Mouse (Mus musculus) liver, embryonic 16.5 days (tissue): ENCODE measurements around the gene Hic1. TPM values are rescaled to one million over a fixed set of nuclear protein-coding genes. Genes with fewer than 3 reads are reported as not detected.

Experiments used
- ATAC-seq: fragments of 200-750 bp; cut with Nextera tagmentation; 2 replicates; pipeline ENCODE4 v1.8.0; 2017; ENCODE audit warnings: low read depth, mild to moderate bottlenecking, moderate number of reproducible peaks, moderate library complexity
- H3K27ac ChIP-seq: fragments of 300-500 bp; sonication (generic); 2 replicates; pipeline ENCODE4 v1.5.1; 2014; ENCODE audit warnings: mild to moderate bottlenecking, low read length
- H3K27me3 ChIP-seq: fragments of 300-500 bp; sonication (generic); 2 replicates; pipeline ENCODE4 v1.6.1; 2014; ENCODE audit warnings: low read depth, low read length, mixed read lengths; ENCODE audit not compliant: control insufficient read depth, insufficient read depth
- H3K36me3 ChIP-seq: fragments of 300-500 bp; sonication (generic); 2 replicates; pipeline ENCODE4 v1.6.1; 2014; ENCODE audit warnings: mild to moderate bottlenecking; ENCODE audit not compliant: control insufficient read depth, insufficient read depth
- H3K4me1 ChIP-seq: fragments of 300-500 bp; sonication (generic); 2 replicates; pipeline ENCODE4 v1.6.1; 2014; ENCODE audit warnings: low read depth, low read length, mixed read lengths; ENCODE audit not compliant: control insufficient read depth
- H3K4me2 ChIP-seq: fragments of 300-500 bp; sonication (generic); 2 replicates; pipeline ENCODE4 v1.6.1; 2014; ENCODE audit warnings: low read depth, low read length, mixed read lengths
- H3K4me3 ChIP-seq: fragments of 300-500 bp; sonication (generic); 2 replicates; pipeline ENCODE4 v1.5.1; 2014; ENCODE audit warnings: low read depth, mild to moderate bottlenecking, low read length
- H3K9ac ChIP-seq: fragments of 300-500 bp; sonication (generic); 2 replicates; pipeline ENCODE4 v1.6.1; 2014; ENCODE audit warnings: low read depth, low read length
- H3K9me3 ChIP-seq: fragments of 300-500 bp; sonication (generic); replicated peaks from 2 replicates; pipeline ENCODE4 v1.6.1; 2016; ENCODE audit warnings: low read length; ENCODE audit not compliant: control insufficient read depth
- WGBS: fragments of 180-500 bp; shearing (Covaris S2); extraction: QIAGEN DNeasy Blood & Tissue Kit; methylation state at CpG from one replicate; pipeline ENCODE4 v1.1.7; 2014; ENCODE audit not compliant: insufficient replicate concordance; 5-methylcytosine and 5-hydroxymethylcytosine counted together
- polyA plus RNA-seq: library from polyadenylated mRNA; unstranded; fragments of >200 nt; fragmentation: Nextera tagmentation; extraction: Ambion mirVana; gene quantifications from 2 replicates; pipeline ENCODE4 v1.2.1, GENCODE M21; 2015

The Hic1 gene
- polyA plus RNA-seq, 1 experiment from 2014 or later: 1.0 TPM

DNA sequence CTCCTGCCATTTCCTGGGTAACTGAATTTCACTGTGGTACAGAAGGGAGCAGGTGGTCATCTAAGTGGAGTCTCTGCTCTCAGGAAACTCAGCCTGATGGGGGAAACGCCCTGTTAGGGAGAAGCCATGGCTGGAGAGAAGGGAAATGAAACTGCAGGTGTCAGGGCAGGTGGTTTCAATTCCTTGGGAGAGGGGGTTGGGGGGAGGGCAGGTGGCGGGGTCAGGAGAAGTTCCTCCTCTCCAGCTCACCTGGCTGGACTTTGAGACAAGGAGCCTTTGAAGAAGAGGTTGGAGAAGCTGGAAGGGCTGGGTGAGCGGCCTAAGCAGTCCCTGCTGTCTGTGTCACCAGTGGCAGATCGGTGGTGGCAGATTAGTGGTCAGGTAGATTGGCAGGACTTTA is 37.0 kb upstream of the Hic1 start:
- Histone ChIP-seq H3K36me3 (no peaks in the 10 kb centered on the region), H3K9me3 (no peaks in the 10 kb centered on the region), H3K27me3 (no peaks in the 10 kb centered on the region), H3K27ac (no peak overlapping the region), H3K9ac (no peak overlapping the region), H3K4me3 (no peak overlapping the region), H3K4me1 (peaks cover 33% of the 10 kb centered on the region), H3K4me2 (no peak overlapping the region)
- ATAC-seq: no peak
- WGBS: 74% methylated on average over 4 of the region's 4 CpGs

DNA sequence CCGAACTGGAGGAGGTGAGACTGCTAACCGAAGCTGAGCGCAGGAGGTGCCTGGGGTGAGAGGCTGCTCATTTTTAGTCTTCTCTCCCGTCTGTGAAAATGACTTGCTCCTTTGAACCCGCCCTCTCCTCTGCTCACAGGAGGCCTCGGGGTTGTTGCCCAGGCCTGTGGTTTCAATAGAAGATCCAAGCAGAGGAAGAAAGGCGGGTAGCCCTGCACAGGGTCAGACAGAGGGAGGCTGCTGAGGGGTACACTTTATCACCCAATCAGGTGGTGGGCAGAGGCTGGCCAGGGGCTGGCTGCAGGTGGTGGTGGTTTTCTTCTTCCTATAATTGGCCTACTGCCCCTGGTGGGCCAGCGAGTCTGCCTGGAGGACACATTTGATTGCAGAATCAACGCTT is 35.2 kb upstream of the Hic1 start:
- Histone ChIP-seq H3K27ac (no peak overlapping the region), H3K4me3 (no peak overlapping the region), H3K4me2 (no peak overlapping the region), H3K9me3 (no peaks in the 10 kb centered on the region), H3K27me3 (no peaks in the 10 kb centered on the region), H3K36me3 (no peaks in the 10 kb centered on the region), H3K9ac (no peak overlapping the region), H3K4me1 (peaks cover 14% of the 10 kb centered on the region)
- 31% methylated on average over 9 of the region's 9 CpGs for WGBS
- ATAC-seq: no peak

DNA sequence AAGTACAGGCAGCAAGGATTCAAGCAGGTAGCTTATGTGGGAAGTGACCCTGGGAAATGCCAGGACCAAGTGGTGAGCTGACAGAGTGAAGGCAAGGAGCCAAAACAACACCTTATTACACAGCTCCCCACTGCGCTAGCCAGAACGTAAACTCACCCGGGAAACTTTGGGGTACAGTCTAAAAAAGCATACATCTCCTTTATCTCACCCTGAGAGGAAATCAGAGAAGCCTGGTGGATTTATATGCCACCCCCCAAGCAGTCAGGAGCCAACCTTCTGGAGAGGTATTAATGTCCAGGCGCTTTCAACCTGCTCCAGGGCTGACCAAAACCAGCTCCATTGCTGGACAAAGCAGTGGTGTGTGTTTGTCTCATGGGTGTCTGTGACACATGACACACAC is 34.6 kb upstream of the Hic1 start:
- H3K27ac ChIP-seq: no peak overlapping the region
- no peak overlapping the region for H3K9ac ChIP-seq
- H3K9me3 ChIP-seq: no peaks in the 10 kb centered on the region
- H3K4me2 ChIP-seq: no peak overlapping the region
- WGBS: 73% methylated on average over 4 of the region's 4 CpGs
- no peak overlapping the region for H3K4me3 ChIP-seq
- H3K27me3 ChIP-seq: no peaks in the 10 kb centered on the region
- H3K4me1 ChIP-seq: peaks cover 8% of the 10 kb centered on the region
- ATAC-seq: no peak
- H3K36me3 ChIP-seq: no peaks in the 10 kb centered on the region

DNA sequence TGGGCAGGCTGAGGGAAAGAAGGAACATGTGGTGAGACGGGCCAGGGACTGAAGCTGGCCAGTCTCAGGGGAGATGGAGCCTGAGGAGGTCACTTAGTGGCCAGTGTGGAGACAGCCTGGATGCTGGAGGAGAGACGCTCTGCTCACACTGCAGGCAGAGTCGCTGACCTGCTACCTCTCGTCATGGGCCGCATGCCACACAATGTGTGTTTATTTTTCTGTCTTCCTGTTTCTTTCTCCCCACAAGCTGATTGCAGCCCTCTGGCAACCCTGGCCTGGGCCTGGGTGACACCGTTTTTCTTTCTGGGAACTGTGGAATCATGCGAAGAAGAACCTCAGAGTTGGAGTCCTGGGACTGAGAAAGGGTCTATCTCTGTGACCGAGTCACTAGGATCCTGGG is 32.4 kb upstream of the Hic1 start:
- H3K36me3 ChIP-seq: no peaks in the 10 kb centered on the region
- no peak overlapping the region for H3K4me2 ChIP-seq
- no peak overlapping the region for H3K4me3 ChIP-seq
- WGBS: 54% methylated on average over 8 of the region's 8 CpGs
- no peak for ATAC-seq
- no peaks in the 10 kb centered on the region for H3K9me3 ChIP-seq
- H3K27me3 ChIP-seq: peaks cover 7% of the 10 kb centered on the region
- H3K4me1 ChIP-seq: peaks cover 5% of the 10 kb centered on the region
- H3K9ac ChIP-seq: no peak overlapping the region
- H3K27ac ChIP-seq: no peak overlapping the region

DNA sequence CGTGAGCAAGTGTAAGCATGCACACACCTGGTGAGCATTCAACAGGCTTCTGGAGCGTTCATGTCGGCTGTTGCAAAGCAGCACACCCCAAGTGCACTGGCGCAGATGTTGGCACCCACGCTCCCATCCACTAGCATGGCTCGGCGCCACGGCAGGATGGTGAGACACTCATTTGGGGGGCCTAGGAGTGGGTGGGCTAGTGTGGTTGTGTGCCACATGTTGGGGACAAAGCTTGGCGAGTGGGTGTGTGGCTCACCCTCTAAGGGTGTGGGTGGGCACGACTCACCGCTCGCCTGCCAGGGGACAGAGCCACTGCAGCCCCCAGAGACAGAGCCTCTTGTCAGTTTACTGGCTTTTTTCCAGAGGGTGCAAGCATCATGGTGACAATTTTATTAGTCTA is 31.6 kb upstream of the Hic1 start:
- Histone ChIP-seq H3K27ac (no peak overlapping the region), H3K4me1 (peaks cover 5% of the 10 kb centered on the region), H3K4me3 (no peak overlapping the region), H3K9me3 (no peaks in the 10 kb centered on the region), H3K4me2 (no peak overlapping the region), H3K9ac (no peak overlapping the region), H3K36me3 (no peaks in the 10 kb centered on the region), H3K27me3 (peaks cover 14% of the 10 kb centered on the region)
- no peak for ATAC-seq
- 79% methylated on average over 12 of the region's 12 CpGs for whole genome bisulfite sequencing

DNA sequence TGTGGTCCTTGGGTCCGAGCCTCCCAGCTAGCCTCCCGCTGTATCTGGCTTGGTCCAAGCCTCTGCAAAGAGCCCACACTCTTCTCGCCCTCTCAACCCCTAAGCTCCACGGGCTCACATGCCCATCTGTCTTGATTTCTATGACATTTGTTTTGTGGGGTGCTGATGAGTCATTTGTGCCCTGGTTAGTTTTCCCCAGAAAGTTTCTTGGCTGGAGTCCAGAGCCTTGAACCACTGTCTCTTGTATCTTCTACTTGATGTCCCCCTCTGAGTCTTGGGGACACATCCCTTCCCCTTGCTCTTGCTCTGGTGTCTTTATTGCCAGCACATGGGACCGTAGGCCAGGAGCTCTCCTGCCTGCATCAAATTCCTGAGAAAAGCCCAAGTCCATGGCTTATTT is 30.6 kb upstream of the Hic1 start:
- Histone ChIP-seq H3K9me3 (no peaks in the 10 kb centered on the region), H3K36me3 (no peaks in the 10 kb centered on the region), H3K4me1 (peaks cover 7% of the 10 kb centered on the region), H3K4me3 (no peak overlapping the region), H3K9ac (no peak overlapping the region), H3K4me2 (no peak overlapping the region), H3K27ac (no peak overlapping the region), H3K27me3 (peaks cover 24% of the 10 kb centered on the region)
- no peak for ATAC-seq
- 48% methylated on average over 5 of the region's 5 CpGs for WGBS

DNA sequence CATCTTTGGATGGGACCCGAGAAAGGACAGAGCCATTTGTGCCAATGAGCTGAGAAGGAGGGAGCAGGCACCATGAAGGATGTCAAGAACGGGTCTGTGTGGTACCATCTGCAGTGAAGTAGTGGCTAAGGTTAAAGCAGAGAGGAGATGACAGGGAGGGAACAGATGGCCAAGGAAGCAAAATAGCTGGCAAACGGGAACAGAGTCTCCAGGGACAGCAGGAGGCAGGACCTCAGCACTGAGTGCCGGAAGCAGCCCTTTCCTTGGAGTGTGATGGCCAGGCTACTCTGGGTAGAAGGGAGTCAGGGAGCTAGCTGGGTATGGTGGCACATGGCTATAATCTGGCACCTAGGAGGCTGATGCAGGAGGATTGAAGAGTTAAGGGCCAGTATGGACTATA is 29.5 kb upstream of the Hic1 start:
- H3K9ac ChIP-seq: no peak overlapping the region
- ATAC-seq: no peak
- H3K4me3 ChIP-seq: no peak overlapping the region
- no peak overlapping the region for H3K27ac ChIP-seq
- H3K36me3 ChIP-seq: no peaks in the 10 kb centered on the region
- H3K4me1 ChIP-seq: peaks cover 15% of the 10 kb centered on the region
- H3K27me3 ChIP-seq: peaks cover 36% of the 10 kb centered on the region
- H3K4me2 ChIP-seq: no peak overlapping the region
- WGBS: 64% methylated on average over 4 of the region's 4 CpGs
- H3K9me3 ChIP-seq: no peaks in the 10 kb centered on the region

DNA sequence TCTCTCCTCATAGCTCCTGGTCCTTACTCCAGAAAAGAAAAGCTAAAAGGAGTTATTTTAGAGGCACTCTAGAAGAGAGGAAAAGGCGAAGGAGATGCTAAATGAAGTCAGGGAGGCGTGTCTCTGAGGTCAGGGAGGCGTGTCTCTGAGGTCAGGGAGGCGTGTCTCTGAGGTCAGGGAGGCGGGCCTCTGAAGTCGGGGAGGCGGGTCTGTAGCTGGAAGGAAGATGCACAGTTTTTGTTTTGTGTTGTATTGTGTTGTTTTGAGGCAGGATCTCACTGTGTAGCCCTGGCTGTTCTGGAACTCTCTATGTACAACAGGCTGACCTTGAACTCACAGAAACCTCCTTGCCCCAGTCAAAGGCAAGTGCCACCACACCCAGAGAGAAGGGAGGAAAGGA is 28.6 kb upstream of the Hic1 start:
- WGBS: 26% methylated on average over 7 of the region's 7 CpGs
- no peak overlapping the region for H3K9ac ChIP-seq
- H3K36me3 ChIP-seq: no peaks in the 10 kb centered on the region
- no peak overlapping the region for H3K27ac ChIP-seq
- H3K9me3 ChIP-seq: no peaks in the 10 kb centered on the region
- H3K4me2 ChIP-seq: no peak overlapping the region
- H3K27me3 ChIP-seq: peaks cover 44% of the 10 kb centered on the region
- H3K4me1 ChIP-seq: peaks cover 21% of the 10 kb centered on the region
- no peak for ATAC-seq
- H3K4me3 ChIP-seq: no peak overlapping the region

DNA sequence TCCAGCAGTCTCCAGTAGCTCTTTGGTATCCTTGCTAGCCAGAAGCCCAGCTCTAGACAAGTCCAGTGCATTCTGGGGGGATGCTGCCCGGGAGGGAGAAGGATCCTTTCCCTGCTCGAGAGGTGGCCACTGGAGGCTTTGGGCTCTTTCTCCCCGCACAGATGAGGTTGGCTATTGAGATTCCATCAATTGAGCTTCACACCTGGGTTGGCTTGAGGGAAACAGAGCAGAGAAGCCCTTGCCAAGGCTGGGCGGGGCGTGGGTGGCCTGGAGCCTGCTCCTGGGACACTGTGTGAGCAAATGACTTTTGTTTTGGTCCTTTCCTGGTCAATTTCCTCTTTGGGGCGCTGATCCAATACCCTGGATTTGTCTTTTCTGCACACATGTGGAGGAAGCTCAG is 26.8 kb upstream of the Hic1 start:
- WGBS: 63% methylated on average over 6 of the region's 6 CpGs
- Histone ChIP-seq H3K4me2 (no peak overlapping the region), H3K36me3 (no peaks in the 10 kb centered on the region), H3K9ac (no peak overlapping the region), H3K27me3 (peaks cover 56% of the 10 kb centered on the region), H3K27ac (no peak overlapping the region), H3K4me3 (no peak overlapping the region), H3K4me1 (peaks cover 17% of the 10 kb centered on the region), H3K9me3 (no peaks in the 10 kb centered on the region)
- ATAC-seq: no peak
